Mouse (Mus musculus): ENCODE data around the gene Cdx2. TPM values are rescaled to one million over a fixed set of nuclear protein-coding genes. Genes with fewer than 3 reads are reported as not detected.

Cdx2 gene
- total RNA-seq, 2 experiments from 2014 or later = not detected

GRCm38 (mm10) chr5:147317991-147318390 is 10.9 kb upstream of the Cdx2 start:
- no peak for DNase-seq (ENCODE audit: extremely low spot score in 1 of 2, low spot score in 1 of 2)

DNA sequence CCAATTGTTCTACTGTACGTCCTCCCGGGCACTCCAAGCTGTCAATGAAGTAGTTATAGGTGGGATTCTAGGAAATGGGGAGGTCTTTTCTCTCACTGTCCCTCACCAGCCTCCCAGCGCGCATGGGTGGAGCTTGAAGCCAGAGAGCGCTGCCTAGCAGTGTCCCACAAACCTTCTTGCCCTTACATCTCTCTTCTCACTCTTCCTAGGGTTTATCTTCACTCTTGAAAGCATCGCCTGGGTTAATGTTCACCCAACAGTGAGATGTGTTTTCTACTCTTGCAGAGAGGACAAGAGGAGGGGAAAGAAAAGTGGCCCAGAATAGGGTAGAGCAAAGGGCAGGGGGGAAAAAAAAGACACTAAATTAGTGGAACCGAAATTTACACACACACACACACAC is 10.3 kb upstream of the Cdx2 start:
- no peak for DNase-seq (ENCODE audit: extremely low spot score in 1 of 2, low spot score in 1 of 2)

DNA sequence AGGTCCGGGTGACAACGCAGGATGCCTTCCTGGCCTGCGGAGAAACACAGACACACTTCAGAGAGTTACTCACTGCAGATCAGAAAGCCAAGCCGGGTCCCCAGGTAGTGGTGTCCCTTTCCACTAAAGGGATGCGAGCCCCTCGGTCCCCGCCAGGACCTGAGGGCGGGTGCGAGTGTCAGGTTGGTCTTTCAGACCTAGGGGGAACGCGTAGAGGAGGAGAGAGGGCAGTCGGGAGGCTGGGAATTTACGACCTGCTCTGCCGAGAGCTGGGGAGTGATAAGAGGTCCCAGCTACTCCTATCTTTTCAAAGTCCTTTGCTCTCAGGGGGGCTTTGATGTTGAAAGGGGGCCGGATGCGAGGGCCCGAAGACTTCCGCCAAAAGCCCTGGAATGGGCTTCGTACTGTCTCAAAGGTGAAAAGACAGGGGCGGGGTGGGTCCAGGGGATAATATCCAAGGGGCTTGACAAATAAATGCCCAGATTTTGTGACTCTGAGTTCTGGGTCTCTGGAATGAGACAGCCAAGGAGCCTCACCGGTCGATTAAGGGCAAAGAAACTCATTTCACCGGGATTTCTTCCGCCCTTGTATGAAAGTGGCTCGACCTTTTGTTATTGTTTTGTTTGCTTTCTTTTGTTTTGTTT is 8.5 kb upstream of the Cdx2 start:
- DNase-seq (ENCODE audit: extremely low spot score in 1 of 2, low spot score in 1 of 2) = no peak

DNA sequence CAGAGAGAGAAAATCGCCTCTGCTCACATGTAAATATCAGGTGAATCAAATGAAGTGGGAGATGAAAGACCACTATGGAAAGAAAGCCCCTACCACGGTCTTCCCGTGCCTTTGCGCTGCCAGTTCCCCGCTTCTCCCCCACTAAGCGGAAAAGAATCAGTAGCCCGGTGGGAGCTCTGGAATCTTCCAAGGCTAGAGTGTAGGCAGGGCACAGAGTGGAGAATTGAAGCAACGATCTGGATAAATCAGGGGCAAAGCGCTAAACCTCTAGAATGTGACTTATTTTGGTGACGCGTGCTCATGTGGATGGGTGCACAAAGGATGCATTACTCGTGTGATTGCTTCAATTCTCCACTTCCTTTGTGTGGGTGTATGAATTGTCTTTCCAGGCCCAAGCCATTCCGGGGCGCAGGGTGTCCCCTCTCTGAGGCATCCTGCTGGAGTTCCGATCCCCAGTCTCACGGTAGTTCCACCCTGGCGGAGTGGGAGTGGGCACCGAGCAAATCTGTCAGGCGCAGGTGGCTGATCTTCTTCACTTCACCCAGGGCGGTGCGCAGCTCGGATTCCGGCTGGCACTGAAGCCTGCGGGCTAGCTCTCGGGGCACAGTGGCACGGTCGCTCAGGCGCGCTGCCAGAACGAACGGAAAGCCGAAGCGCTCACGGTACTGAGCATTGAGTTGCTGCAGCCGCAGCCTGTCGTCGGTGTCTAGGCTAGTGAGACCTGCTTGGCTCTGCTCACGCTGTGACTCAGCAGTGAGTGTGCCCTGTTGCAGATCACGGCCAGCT is 7.8 kb upstream of the Cdx2 start:
- DNase-seq (ENCODE audit: extremely low spot score in 1 of 2, low spot score in 1 of 2) = no peak

DNA sequence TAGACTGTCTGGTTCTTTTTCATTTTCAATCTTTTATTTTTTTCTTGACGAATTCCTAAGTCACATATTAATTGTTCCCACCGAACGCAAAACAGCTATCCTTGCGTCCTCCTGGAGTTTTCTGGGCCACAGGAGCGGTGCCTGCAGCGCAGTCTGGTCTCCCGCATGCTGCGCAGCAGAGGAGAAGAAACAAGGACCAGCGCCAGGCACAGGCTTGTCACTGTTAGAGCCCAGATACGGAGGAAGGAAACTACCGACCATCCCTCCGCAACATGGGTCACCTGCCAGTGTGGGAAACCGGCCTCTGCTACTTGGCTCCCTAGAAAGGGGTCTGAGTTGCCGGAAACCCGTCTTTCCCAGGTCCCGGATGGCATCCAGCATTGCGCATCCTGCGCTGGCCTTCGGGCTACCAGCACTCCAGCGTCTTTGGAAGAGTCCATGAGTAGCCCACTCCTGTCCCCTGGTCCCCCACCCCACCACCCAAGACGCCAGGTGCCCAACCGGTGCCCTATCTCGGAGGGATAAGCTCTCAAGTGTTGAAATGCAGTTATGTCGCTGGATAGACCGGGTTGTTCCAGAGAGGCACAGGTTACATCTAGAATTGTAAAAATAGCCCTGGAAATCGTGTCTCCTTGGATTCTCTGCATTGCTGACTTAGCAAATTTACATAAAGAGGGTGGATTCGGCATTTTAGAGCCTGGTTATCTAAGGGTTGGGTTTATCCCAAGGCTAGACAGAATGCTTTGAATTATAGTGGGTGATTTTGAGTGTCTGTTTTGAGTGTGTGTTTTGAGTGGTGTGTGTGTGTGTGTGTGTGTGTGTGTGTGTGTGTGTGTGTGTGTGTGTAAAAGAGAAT is 6.0 kb upstream of the Cdx2 start:
- DNase-seq (ENCODE audit: extremely low spot score in 1 of 2, low spot score in 1 of 2) = no peak

DNA sequence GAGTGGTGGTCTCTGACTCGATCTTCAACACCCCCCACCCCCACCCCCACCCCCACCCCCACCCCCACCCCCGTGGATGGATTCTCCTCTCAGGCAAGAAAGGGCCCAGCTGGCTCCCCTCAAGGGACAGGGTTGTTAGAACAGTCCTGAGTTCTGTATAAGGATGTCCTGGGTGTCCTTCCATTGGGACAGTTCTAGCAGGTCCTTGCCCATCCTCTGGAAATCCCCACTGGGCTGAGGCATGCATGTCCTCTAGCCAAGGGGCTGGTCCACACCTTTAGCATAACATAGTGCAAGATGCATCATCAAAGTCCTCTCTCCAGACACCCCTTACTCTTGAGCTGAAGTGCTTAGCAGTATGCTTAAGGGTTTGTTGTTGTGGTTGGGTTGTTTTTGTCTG is 2.7 kb upstream of the Cdx2 start:
- no peak for DNase-seq (ENCODE audit: extremely low spot score in 1 of 2, low spot score in 1 of 2)

GRCm38 (mm10) chr5:147308451-147308850 is 1.4 kb upstream of the Cdx2 start:
- DNase-seq (ENCODE audit: extremely low spot score in 1 of 2, low spot score in 1 of 2) = no peak

- no peak for DNase-seq (ENCODE audit: extremely low spot score in 1 of 2, low spot score in 1 of 2)
Observed at GRCm38 (mm10) chr5:147307398-147307785, 322 bp upstream of the Cdx2 start.

- no peak for DNase-seq (ENCODE audit: extremely low spot score in 1 of 2, low spot score in 1 of 2)
Observed at GRCm38 (mm10) chr5:147305856-147306637, 1.0 kb downstream of the Cdx2 start.

DNA sequence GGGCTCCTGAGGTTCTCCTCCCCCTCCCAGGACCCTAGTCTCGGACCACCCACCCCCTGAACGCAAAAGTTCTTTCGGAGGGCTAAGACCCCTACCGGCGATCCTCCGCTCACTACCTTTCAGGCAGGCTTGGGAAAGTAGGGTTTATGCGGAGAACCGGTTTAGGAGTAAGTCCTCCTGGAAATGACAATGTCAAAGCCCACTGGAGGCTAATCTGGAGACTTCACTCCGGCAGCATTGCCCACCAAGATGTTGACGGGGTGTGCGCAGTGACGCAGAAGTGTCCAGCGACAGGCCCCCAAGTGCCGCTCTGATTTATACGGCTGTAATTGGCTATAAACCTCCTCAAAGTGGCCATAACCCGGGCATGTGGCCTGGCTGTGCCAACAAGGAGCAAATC is 1.9 kb downstream of the Cdx2 start:
- DNase-seq (ENCODE audit: extremely low spot score in 1 of 2, low spot score in 1 of 2) = no peak

DNA sequence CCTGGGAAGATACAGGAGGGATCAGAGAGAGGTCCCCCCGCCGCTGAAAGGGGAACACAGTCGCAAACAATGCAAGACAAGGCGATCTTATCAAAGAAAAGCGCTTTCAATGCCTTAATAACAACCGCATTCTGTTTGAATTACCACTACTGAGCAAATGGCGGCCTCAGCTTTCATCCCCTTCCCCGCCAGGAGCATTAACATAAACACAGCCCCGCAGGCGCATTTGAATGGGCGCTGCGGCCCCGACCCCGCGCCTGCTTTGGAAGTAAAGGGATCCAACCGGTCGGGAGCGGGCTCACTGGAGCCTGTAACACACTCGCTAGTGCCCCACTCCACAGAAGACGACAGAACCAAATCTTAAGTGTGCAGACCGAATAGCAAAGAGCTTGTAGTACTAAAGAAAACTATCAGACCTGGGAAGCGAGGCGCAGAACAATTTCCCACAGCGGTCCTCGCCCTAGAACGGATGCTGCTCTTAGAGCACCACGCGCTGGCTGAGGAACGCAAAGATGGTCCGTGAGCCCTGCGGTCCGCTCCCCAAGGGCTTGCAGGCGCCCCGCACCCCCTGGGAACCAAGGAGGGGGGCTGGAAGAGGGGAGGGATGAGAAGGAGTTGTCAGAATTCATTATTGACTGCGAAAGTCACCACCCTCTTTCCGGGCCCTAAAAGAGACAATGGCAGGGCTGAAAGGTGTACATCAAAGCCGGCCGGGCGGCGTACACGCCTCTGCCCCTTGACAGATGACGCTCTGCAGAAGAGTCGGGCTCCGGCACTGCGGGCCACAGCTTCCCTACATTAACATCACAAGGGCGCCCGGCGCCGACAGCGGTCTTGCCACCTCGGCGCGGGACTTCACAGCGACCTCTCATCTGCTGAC is 2.6 kb downstream of the Cdx2 start:
- DNase-seq (ENCODE audit: extremely low spot score in 1 of 2, low spot score in 1 of 2) = no peak

DNA sequence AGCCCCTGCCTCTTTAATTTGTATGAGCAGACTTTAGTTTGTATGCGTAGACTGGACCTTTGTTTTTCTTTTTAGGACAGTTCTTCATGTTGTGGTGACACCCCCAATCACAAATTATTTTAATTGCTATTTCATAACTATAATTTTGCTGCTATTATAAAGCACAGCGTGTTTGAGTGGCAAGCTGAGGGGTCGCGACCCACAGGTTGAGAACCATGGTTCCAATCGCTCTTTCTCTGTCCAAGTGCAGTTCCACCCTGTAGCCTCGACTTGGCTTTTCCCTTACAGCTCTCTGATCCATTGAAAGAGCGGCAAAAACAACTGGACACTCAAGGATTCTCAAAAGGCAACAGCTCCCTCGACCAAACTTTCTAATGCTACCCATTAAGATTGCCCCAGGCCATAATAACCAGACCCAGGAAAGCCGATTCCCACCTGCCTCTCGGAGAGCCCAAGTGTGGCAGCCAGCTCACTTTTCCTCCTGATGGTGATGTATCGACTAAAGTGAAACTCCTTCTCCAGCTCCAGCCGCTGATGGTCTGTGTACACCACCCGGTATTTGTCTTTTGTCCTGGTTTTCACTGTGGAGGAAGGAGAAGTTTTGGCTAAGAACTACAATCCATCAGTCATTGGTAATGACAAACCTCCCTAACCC is 4.2 kb downstream of the Cdx2 start:
- no peak for DNase-seq (ENCODE audit: extremely low spot score in 1 of 2, low spot score in 1 of 2)

DNA sequence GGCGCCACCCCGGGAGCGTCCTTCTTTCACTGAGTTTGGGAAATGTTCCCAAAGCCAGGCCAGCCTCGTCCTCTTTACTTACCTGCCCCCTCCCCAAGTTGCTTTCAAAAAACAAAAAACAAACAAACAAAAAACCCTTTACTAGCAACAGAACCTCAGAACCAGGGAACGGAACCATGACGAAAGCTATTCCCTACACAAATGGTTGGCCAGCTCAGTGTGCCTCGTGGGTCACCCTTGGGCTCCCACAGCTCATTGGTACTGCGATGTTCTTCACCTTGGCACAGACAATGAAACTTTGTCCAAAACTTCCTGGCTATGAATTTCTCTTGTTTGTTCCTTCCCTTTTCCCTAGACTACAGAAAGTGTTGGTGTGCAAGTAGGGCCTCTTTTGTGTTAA is 4.9 kb downstream of the Cdx2 start:
- DNase-seq (ENCODE audit: extremely low spot score in 1 of 2, low spot score in 1 of 2) = no peak

GRCm38 (mm10) chr5:147301781-147302070 is 5.3 kb downstream of the Cdx2 start:
- no peak for DNase-seq (ENCODE audit: extremely low spot score in 1 of 2, low spot score in 1 of 2)

DNA sequence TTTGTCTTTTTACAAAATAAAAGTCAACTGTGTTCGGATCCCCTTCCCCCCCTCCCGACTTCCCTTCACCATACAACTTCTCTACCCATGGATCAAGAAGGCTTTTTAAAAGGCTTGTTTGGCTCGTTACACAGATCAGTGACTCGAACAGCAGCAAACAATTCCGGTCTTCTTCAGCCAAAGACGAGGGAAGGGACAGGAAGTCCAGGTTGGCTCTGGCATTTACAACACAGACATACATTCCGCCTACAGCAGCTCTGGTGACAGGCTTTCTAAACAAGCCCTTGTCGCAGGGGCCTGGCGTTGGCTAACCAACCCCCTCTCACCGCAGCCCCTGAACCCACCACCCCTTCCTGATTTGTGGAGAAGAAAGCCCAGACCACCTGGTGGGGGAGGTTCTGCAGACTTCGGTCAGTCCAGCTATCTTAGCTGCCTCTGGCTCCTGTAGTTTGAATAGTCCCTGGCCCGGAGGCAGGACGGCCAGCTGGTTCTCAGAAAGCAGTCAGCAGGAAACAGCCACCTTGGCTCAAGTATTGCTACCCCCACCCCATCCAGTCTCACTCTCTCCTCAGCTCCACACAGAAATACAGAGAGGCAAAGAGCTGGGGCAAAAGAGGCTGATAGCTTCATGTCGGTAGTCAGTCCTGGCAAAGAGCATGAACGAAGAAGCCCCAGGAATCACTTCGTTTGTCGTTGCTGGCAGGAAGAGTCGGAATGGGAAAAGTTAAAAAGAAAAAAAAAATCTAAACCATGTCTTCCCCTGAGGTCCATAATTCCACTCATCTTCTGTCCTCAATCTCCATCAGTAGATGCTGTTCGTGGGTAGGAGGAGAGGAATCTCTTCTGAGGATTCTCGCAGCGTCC is 5.9 kb downstream of the Cdx2 start:
- no peak for DNase-seq (ENCODE audit: extremely low spot score in 1 of 2, low spot score in 1 of 2)

DNA sequence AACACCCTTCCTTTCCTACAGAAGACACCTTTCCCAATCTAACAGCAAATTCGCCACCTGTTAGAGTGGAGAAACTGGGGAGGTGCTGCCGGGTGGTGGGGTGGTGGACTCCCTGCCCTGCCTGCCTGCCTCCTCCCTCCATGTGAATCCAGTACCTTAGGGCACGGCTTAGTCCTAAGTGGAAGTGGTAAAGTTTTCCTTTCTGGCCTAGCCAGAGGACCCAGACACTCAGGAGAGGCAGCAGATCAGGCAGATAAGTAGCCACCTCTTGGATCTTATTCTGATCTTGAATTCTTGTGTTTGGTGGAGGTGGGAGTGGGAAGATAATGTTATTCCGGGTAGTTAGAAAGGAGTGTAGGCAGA is 7.1 kb downstream of the Cdx2 start:
- no peak for DNase-seq (ENCODE audit: extremely low spot score in 1 of 2, low spot score in 1 of 2)

GRCm38 (mm10) chr5:147299255-147300000 is 7.6 kb downstream of the Cdx2 start:
- peak in 1 of 2 experiments; percentile 30 for DNase-seq (ENCODE audit: extremely low spot score in 1 of 2, low spot score in 1 of 2)

DNA sequence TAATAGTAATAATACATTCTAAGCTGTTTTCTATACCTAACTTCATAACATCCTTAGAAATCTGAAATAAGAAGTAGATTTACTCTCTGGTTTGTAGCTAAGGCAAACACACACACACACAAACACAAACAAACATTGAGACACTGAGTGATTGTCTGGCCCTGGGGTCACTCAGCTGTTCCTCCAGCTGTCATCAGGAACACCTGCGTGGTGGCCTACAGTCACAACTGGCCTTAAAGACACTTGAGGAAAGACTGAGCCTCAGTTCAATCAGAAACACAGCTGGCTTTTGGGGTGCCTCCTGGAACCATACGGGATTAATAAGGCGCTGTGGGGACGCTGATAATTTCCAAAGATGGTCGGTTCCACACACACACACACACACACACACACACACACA is 9.8 kb downstream of the Cdx2 start:
- DNase-seq (ENCODE audit: extremely low spot score in 1 of 2, low spot score in 1 of 2) = no peak

Data from layer of hippocampus, postnatal 25 days (tissue).